Mouse (Mus musculus) sigmoid colon, adult 10 weeks (tissue): ENCODE measurements around the gene Krtap9-1. TPM values are rescaled to one million over a fixed set of nuclear protein-coding genes. Genes with fewer than 3 reads are reported as not detected.

Experiments
- polyA plus RNA-seq: library from polyadenylated mRNA; stranded (reverse); fragments of 350-450 nt; fragmentation: Illumina TruSeq; extraction: RNeasy Lipid Tissue Mini Kit (QIAGEN cat#74804); gene quantifications from one replicate; pipeline ENCODE4 v1.2.3, GENCODE M21; 2014; ENCODE audit warnings: low read depth, low replicate concordance

Gene Krtap9-1
- not detected for polyA plus RNA-seq

DNA sequence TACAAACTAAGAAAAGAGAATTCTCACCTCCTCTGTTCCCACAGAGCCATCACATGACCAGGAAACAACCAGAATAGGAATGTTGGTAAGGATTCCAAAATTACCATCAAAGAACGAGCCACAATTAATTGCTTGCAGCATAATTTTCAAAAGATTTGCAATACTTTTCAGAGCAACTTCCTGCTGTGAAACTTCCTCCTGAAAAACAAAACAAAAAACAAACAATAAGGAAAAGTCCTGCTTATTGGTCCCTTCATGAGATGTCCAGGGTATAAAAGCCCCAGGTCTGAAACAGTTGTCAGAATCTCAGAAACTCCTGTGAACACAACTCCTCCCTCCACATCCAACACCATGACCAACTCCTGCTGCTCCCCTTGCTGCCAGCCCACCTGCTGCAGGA is at the start of gene Krtap9-1:
Gene Krtap9-1, plus strand, starts transcription at position 301 of the 400 bp plus-strand sequence.

DNA sequence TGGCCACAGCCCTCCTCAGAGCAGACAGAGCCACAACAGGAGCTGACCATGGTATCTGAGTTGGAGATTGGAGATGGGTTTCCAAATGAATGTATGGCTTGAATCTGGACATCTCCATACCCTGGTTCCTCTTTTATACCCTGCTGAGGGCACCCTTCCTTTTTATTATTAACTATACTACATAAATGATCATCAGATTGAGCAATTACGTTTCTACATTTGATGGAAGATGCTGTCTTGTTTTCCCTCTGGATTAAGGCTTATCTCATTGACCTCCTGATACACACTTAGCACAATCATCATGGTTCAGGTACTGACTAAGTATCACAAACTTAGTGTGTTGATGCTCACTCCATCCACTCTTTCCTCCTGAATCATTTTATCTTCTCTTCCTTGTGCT is 35.2 kb upstream of the Krtap9-1 start, which contains the start of gene 2300003K06Rik:
Gene 2300003K06Rik, minus strand, starts transcription at position 101 of the 400 bp plus-strand sequence.

DNA sequence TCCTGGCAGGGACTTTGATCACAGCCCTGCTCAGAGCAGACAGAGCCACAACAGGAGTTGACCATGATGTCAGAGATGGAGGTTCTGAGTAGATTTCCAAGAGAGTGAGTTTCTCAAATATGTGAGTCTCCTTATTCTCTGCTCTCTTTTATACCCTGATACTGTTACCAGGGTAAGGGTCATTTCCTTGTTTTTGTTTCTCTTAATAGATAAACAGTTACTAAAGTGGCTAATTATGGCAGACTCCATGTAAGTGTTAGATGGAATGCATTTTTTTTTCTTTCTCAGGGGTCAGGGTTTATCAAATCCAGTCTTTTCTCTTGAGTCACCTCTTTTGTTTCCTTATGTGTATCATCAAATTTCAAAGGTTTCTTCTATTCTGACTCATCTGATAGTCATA is 21.7 kb upstream of the Krtap9-1 start, which contains the start of gene Krtap4-16:
Gene Krtap4-16, minus strand, starts transcription at position 101 of the 400 bp plus-strand sequence.

DNA sequence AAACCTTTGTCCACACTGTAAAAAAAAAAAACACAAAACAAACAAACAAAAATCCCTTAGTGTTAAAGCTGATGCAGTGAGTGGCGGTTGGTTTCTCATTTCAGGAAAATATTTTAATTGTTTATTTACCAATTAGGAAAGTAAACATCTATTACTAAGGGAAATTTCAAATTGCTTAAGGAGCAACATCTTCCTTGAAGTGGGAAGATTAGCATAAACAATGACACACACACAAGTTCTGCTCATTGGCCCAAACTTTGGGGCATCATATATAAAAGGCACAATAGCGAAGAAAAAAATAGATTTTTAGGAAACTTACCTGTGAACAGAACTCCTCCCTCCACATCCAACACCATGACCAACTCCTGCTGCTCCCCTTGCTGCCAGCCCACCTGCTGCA is 15.6 kb upstream of the Krtap9-1 start, which contains the start of gene Gm11568:
Gene Gm11568, plus strand, starts transcription at position 301 of the 400 bp plus-strand sequence.

DNA sequence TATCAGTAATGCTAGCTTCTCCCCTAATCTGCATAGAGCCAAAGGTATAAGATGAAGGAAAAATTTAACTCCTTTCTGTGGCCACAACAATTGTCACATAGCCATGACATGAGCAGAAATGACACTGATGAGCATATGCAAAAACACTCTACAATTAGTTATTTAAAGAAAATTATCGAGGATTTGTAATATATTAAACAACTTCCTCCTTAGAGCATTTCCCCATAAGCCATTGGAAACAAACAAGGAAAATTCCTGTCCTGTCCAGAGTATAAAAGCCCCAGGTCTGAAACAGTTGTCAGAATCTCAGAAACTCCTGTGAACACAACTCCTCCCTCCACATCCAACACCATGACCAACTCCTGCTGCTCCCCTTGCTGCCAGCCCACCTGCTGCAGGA is 9.0 kb upstream of the Krtap9-1 start, which contains the start of gene Gm11559:
Gene Gm11559, plus strand, starts transcription at position 301 of the 400 bp plus-strand sequence.

DNA sequence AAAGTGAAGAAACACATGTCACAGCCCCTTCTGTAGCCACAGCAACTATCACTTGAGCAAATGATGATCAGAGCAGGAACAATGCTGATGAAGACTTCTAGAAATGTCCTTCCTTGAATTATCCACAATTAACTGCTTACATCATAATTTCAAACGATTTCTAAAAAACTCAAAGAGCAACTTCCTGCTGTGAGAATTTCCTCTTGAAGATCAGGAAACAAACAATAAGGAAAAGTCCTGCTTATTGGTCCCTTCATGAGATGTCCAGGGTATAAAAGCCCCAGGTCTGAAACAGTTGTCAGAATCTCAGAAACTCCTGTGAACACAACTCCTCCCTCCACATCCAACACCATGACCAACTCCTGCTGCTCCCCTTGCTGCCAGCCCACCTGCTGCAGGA is 5.7 kb downstream of the Krtap9-1 start, which contains the start of gene Gm11567:
Gene Gm11567, plus strand, starts transcription at position 301 of the 400 bp plus-strand sequence.

DNA sequence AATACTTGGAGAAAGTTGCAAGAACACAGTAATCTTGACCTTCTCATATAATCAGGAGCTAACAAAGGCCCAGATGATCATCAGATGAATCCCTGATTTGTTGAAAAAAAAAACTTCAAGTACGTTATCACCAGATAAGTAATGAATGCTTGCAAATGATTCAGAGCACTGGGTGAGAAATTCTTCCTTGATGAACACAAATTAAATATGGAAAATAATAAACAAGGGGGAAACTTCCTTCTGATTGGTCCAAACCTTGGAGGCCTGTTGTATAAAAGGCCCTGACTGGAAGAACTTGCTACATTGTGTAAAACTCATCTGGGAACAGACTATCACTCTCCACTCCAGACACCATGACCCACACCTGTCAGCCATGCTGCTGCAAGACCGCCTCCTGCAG is 34.4 kb downstream of the Krtap9-1 start, which contains the start of gene Krtap31-1:
Gene Krtap31-1, plus strand, starts transcription at position 301 of the 400 bp plus-strand sequence.

GRCm38 (mm10) chr11:99914451-99914850 is 41.3 kb downstream of the Krtap9-1 start, which contains the start of gene Gm11565:
Gene Gm11565, plus strand, starts transcription at chr11:99914751.

Other genes with a start within 250 kb of the Krtap9-1 start
- not detected for gene Krtap4-1, start 245.2 kb upstream of the Krtap9-1 start, polyA plus RNA-seq
- gene Krtap4-2, start 238.3 kb upstream of the Krtap9-1 start, polyA plus RNA-seq: not detected
- not detected for gene Krtap4-7, start 229.3 kb upstream of the Krtap9-1 start, polyA plus RNA-seq
- not detected for gene Gm11555, start 223.2 kb upstream of the Krtap9-1 start, polyA plus RNA-seq
- not detected for gene Gm11563, start 214.4 kb upstream of the Krtap9-1 start, polyA plus RNA-seq
- gene Krtap4-6, start 207.4 kb upstream of the Krtap9-1 start, polyA plus RNA-seq: not detected
- not detected for gene Gm14190, start 182.6 kb upstream of the Krtap9-1 start, polyA plus RNA-seq
- gene Gm14180, start 139.1 kb upstream of the Krtap9-1 start, polyA plus RNA-seq: not detected
- gene Gm11595, start 100.5 kb upstream of the Krtap9-1 start, polyA plus RNA-seq: not detected
- gene Krtap4-8, start 92.7 kb upstream of the Krtap9-1 start, polyA plus RNA-seq: not detected
- not detected for gene Krtap4-9, start 88.2 kb upstream of the Krtap9-1 start, polyA plus RNA-seq
- gene Gm11596, start 79.9 kb upstream of the Krtap9-1 start, polyA plus RNA-seq: not detected
- gene Gm11569, start 74.5 kb upstream of the Krtap9-1 start, polyA plus RNA-seq: not detected
- not detected for gene Gm11554, start 68.9 kb upstream of the Krtap9-1 start, polyA plus RNA-seq
- not detected for gene Krtap4-13, start 63.5 kb upstream of the Krtap9-1 start, polyA plus RNA-seq
- gene Gm11564, start 57.7 kb upstream of the Krtap9-1 start, polyA plus RNA-seq: not detected
- not detected for gene 2300003K06Rik, start 35.3 kb upstream of the Krtap9-1 start, polyA plus RNA-seq
- gene Krtap4-16, start 21.8 kb upstream of the Krtap9-1 start, polyA plus RNA-seq: not detected
- not detected for gene Gm11568, start 15.5 kb upstream of the Krtap9-1 start, polyA plus RNA-seq
- gene Gm11559, start 8.9 kb upstream of the Krtap9-1 start, polyA plus RNA-seq: not detected
- gene Gm11567, start 5.8 kb downstream of the Krtap9-1 start, polyA plus RNA-seq: not detected
- gene Krtap31-1, start 34.5 kb downstream of the Krtap9-1 start, polyA plus RNA-seq: not detected
- not detected for gene Gm11565, start 41.4 kb downstream of the Krtap9-1 start, polyA plus RNA-seq
- gene Krtap31-2, start 62.9 kb downstream of the Krtap9-1 start, polyA plus RNA-seq: not detected
- gene Krtap9-5, start 75.1 kb downstream of the Krtap9-1 start, polyA plus RNA-seq: not detected
- gene Krtap29-1, start 105.7 kb downstream of the Krtap9-1 start, polyA plus RNA-seq: not detected
- gene Krtap16-1, start 113.2 kb downstream of the Krtap9-1 start, polyA plus RNA-seq: not detected
- not detected for gene Krtap17-1, start 120.6 kb downstream of the Krtap9-1 start, polyA plus RNA-seq
- not detected for gene Krt33a, start 142.8 kb downstream of the Krtap9-1 start, polyA plus RNA-seq
- gene Krt33b, start 156.5 kb downstream of the Krtap9-1 start, polyA plus RNA-seq: not detected
- gene Krt34, start 168.2 kb downstream of the Krtap9-1 start, polyA plus RNA-seq: not detected
- not detected for gene Krt31, start 177.2 kb downstream of the Krtap9-1 start, polyA plus RNA-seq
- gene Krt32, start 214.8 kb downstream of the Krtap9-1 start, polyA plus RNA-seq: not detected
- gene Krt35, start 222.9 kb downstream of the Krtap9-1 start, polyA plus RNA-seq: not detected
- not detected for gene Krt36, start 232.2 kb downstream of the Krtap9-1 start, polyA plus RNA-seq
- not detected for gene Krt13, start 248.2 kb downstream of the Krtap9-1 start, polyA plus RNA-seq